Mouse (Mus musculus) urinary bladder, postnatal 14 days (tissue): Measurements from ENCODE around the gene 1700029P11Rik.

Source experiments
- DNase-seq: peaks from one replicate; pipeline ENCODE4 v3.0.0; 2021; ENCODE audit warnings: low spot score

1700029P11Rik gene

GRCm38 (mm10) chr15:82014745-82015391 is 34.5 kb downstream of the 1700029P11Rik start:
- no peak for DNase-seq

DNA sequence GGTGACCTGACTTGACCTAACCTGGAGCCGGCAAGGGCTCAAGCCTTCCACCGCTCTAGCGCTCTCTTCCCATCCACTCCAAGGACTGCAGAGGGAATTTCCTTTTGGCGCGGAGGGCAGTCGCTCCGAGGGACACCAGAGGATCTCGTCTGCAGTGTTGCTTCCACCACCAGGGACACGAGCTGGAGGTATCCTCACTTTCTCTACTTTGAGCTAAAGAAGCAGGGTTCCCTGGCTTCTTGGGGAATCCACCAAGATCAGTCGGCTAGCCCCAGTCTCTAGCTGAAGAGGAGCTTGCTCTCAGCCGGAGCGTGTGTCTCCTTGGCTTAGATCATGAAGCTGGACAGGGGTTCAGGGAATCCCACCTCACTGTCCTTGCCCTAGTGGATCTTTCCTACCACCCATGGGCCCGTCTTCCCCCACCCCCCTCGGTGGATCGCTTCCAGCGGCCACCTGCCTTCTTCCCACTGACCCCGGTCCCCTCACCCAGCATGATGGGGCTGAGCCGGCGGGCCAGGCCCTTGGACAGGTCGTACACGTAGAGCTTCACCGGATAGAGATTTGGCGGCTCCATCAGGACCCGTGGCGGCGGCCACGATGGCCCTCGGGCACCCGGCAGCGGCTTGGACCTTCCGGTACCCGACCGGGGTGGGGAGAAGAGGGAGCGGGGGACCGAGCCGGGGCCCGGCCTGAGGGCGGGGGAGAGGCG is 35.2 kb downstream of the 1700029P11Rik start:
- peak; percentile 15 for DNase-seq

GRCm38 (mm10) chr15:82016101-82016808 is 35.9 kb downstream of the 1700029P11Rik start:
- peak; percentile 100 for DNase-seq

GRCm38 (mm10) chr15:82016830-82017229 is 36.5 kb downstream of the 1700029P11Rik start:
- DNase-seq: no peak

GRCm38 (mm10) chr15:82017461-82017860 is 37.1 kb downstream of the 1700029P11Rik start:
- no peak for DNase-seq

- DNase-seq: no peak
These were observed 38.9 kb downstream of the 1700029P11Rik start for GRCm38 (mm10) chr15:82019288-82019687.

DNA sequence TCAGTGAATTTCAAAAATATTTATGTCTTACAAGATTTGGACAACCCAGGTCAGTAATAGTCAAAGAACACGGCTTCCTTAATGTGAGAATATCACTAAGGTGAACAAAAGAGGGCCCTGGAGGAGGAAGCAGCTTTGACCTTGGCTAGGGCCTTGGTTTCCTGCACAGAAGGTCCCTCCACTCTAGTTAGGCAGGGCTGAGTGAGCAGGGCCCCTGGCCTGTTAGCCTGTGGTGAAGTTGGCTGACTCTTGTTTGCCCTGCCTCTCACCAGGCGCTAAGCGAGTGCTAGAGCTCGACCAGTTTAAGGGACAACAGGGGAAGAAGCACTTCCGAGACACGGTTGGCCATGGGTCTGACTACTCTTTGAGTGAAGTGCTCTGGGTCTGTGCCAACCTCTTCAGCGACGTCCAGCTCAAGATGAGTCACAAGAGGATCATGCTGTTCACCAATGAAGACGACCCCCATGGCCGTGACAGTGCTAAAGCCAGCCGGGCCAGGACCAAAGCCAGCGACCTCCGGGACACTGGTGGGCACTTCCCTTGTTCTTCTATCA is 42.3 kb downstream of the 1700029P11Rik start:
- DNase-seq: no peak

- DNase-seq: no peak
These were observed 43.8 kb downstream of the 1700029P11Rik start for GRCm38 (mm10) chr15:82023965-82024635.

GRCm38 (mm10) chr15:82027276-82027675 is 46.9 kb downstream of the 1700029P11Rik start:
- DNase-seq: no peak

GRCm38 (mm10) chr15:82027726-82028125 is 47.4 kb downstream of the 1700029P11Rik start:
- no peak for DNase-seq
